Mouse (Mus musculus): ENCODE measurements around the gene Lmbrd1.
"Not testable (repeated sequence)": the region's sequence is repeated elsewhere in the genome, so short reads cannot be mapped to it uniquely, and the experiment has no call there.

Gene Lmbrd1

DNA sequence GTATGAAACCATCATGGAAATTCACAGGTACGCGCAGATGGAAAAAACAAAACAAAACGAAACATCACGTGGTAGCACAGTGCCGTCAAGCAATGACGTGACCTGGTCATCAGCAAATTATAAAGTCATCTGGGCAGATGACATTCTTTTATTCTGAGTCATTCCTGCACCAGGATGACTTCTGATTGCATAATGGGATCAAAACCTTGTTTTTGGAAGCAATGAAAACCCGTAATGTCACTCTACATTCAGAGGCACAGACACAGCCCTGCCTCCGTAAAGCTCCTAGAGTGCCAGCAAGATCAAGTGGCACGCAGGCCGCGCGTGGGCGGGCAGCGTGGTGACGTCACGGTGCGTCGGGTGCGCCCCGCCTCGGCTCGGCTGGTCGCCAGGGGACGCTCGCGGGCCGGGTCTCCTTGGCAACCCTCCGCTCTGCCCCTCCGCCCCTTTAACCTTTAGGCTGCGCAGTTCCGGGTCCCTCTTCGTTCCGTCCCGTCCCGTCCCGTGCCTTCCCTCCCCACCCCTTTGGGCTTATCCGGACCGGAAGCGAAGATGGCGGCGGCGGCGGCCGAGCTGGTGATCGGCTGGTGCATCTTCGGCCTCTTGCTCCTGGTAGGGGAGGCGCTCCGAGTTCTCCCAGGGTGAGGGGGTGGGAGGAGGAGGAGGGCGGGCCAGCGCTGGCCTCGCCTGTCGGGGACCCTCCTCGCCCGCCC, at the start of gene Lmbrd1:
Gene Lmbrd1, plus strand, starts transcription at position 426 of the 713 bp plus-strand sequence.
- peak; percentile 87 to 96 for DNase-seq (ENCODE audit: low spot score in 2 of 2)

DNA sequence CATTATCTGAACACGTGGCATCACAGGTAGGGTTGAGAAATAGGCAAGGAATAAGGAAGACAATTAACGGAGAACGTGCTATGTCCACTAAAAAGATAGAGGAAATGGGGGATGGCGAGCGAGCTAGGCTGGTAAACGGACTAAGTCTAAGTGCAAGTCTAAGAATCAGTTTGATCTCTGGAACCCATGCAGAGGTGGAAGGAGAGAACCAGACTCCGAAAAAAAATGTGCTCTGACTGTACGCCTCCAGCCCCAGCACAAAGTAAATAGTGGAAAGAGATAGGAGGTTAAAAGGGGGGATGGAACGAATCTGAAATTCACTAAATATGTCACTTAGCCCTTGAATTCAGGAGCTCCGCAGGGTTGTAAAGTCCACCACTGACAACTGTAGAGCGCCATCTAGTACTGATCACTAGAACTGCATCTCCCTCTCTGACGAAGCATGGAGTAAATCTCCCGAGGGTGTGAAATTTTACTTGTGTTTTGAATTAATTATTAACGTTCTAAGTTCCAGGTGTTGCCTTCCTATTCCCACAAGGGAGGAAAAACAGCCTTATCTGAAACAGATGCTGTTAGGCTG, 44.8 kb upstream of the Lmbrd1 start:
- DNase-seq (ENCODE audit: low spot score in 2 of 2) = no peak

DNA sequence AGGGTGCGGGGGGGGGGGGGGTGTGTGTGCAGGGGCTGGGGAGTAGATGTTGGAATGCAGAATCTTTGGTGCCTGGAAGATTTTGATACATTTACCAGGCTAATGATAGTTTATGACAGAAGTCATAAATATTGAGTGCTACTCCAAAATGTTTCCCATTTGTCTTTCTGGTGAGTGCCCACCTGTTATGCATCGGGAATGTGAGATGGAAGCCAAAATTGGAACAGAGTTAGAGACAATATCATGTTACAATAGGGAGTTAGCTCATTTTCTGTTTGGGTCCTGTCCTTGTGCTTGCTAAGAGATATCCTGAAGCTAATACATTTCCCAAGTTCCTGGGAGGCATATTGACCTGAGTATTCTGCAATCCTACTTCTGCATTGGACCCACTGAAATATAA, 28.3 kb upstream of the Lmbrd1 start:
- no peak for DNase-seq (ENCODE audit: low spot score in 2 of 2)

DNA sequence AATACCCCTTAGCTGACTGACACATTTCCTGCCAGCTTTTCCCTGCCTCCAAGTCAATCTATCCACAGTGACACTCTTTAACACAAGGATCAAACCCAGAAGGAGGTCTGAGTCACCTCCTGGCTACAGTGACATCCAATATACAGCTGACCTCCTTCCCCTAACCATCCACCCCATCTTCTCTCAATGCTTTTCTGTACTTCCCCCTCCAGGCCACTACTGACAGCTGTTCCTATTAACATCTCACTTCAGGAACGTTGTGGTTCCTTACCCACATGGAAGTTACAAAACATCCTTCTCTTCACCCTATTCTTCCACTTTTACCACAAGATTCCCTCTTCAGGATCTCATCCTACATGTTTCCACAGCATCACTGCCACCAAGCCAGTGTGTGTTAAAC, 18.5 kb upstream of the Lmbrd1 start:
- DNase-seq (ENCODE audit: low spot score in 2 of 2) = no peak

DNA sequence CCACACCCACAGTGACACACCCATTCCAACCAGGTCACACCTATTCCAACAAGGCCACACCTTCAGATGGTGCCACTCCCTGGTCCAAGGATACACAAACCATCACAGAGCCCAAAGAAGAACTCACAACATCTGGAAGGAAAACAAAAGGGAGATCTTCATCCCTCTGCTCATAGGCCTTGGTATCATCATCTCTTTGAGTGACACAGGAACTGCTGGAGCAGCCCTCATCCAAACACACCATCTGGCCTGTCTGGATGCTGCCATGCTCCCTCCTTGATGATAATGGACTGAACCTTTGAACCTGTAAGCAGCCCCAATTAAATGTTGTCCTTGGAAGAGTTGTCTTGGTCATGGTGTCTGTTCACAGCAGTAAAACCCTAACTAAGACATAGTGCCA, 17.8 kb upstream of the Lmbrd1 start:
- not testable (repeated sequence) for DNase-seq (ENCODE audit: low spot score in 2 of 2)

DNA sequence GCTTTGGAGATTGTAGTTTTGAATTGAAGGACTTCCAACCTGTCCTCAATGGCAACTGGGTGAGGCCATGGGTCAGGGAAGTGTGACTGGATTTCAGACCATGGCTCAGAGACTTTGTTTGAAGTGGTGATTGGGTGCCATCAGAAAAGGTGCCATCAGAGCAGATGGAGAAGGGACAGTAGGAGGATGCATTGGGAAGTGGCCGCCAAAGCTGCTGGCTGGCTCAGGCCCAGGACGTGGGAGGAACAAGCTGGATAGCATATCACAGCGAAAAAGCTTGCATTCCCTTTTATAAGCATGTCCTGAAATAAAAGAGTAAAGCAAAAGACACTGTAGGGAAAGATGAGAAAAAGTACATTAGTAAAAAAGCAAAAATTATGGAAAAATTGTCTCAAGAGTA, 16.9 kb upstream of the Lmbrd1 start:
- DNase-seq (ENCODE audit: low spot score in 2 of 2) = no peak

DNA sequence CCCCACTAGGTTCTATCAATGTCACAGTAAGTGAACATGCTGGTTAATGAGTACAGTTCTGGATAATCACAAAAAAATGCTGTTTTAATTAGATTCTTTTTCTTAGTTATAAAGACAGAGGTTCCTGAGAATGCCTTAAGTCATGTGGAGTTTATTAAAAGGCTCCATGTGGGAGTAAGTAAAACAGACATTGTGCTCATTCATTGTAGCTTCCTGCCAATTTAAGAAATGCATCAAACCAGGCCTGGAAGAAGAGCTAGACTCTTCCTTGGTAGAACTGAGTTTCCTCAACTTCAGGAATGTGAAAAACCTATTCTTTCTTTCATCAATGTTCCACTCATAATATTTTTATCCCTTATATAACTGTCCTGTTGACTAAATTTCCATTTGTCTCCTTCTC, 14.3 kb upstream of the Lmbrd1 start:
- no peak for DNase-seq (ENCODE audit: low spot score in 2 of 2)

DNA sequence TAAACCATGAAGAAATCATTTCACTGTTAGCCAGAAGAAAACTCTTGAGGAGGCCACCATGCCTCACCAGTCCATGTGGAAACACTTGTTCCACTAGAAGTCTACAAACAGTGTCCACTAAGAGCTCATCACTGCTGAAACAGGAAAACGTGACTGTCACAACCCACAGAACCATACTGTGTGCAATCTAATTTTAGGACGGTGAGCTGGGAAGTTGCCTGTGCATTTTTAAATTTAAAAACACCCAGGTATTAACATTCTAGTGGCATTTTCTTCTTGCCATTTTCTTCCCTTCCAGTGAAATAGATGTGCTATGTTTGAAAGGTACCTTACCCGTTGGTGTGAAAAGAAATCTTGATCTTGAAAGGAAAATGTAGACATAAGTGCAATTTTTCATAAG, 5.2 kb upstream of the Lmbrd1 start:
- no peak for DNase-seq (ENCODE audit: low spot score in 2 of 2)

DNA sequence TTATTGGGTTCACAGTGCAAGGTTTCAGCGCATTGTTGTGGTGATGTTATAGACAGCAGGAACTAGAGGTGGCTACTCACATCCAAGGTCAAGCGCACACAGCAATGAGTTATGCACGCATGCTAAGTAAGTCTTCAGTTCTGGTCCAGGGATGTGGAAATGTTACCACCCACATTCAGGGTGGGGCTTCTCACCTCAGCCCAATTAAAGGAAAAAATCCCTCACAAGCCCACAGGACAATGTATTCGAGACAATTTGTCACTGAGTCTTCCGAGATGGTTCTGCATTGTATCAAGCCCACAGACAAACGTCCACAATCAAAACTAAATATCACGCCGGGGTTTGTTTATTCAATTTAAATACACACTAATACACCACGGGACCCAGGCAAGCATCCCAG, 724 bp upstream of the Lmbrd1 start:
- no peak for DNase-seq (ENCODE audit: low spot score in 2 of 2)

DNA sequence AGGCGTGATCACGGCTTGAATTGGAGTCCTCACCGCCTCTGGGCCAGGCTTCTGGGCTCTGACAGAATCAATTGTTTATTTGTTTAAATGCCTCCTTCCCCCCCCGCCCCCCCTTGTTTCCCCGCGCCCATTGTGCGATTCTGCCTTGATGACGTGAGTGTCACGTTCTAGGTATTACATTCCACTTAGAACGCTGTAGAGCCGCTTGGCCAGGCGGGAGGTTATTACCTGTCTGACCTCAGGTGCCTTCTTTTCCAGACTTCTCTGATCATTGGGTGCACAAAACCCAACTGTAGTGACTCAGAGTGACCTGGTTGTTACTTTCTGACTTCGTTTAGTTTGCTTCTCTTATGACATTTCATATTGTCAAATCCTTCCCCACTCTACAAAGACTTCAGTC, 641 bp downstream of the Lmbrd1 start:
- DNase-seq (ENCODE audit: low spot score in 2 of 2) = no peak

DNA sequence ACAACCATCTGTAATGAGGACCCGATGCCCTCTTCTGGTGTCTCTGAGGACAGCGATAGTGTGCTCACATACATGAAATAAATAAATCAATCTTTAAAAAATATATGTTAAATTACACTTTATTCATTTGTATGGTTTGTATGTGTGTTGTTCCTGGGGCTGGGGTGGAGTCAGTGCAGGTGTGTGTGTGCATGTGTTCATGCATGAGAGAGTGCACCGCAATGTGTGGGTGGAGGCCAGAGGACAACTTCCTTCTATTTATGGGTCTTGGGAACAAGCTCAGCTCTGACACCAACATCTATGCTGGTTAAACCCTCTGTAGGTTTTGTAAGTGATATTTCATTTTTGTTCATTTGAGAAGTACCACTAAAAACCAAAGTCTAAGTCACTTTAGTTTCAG, 2.6 kb downstream of the Lmbrd1 start:
- peak in 1 of 2 experiments; percentile 60 for DNase-seq (ENCODE audit: low spot score in 2 of 2)

DNA sequence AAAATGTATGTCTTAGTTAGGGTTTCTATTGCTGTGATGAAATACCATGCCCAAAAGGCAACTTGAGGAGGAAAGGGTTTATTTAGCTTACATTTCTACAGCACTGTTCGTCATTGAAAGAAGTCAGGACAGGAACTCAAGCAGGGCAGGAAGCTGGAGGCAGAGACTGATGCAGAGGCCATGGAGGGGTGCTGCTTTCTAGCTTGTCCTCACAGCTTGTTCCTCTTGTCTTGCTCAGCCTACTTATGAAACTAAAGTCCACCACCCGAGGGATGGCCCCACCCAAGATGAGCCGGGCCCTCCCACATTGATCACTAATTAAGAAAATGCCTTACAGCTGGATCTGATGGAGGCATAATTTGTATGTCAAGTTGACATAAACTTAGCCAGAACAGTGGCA, 3.5 kb downstream of the Lmbrd1 start:
- DNase-seq (ENCODE audit: low spot score in 2 of 2) = no peak

DNA sequence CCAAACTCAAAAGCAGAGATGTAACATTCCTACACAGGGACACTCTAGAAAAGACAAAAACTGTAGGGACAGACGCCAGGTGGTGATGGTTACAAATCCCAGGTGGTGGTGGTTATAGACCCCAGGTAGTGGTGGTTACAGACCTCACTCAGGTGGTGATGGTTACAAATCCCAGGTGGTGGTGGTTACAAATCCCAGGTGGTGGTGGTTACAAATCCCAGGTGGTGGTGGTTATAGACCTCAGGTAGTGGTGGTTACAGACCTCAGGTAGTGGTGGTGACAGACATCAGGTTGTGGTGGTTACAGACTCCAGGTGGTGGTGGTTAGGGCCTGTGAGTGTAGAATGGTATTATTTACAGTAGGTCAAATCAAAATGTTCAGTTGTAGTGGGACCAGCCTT, 5.5 kb downstream of the Lmbrd1 start:
- no peak for DNase-seq (ENCODE audit: low spot score in 2 of 2)

DNA sequence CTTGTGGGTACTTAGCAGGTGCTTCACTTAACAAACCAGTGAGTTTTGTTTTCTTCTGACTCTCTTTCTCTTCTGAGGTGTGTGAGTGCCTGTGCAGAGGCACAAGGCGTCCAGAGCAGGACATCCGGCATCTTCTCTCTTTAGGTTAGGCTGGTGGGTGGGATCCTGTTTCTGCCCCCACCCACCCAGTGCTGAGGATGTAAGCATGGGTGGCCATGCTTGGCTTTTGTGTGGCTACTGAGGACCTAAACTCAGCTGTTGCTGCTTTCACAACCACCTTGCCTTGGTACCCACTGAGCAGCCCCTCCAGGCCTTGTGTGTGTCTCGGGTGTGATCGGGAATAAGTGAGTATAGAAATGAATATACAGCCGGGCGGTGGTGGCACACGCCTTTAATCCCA, 7.2 kb downstream of the Lmbrd1 start:
- peak in 1 of 2 experiments; percentile 50 for DNase-seq (ENCODE audit: low spot score in 2 of 2)

DNA sequence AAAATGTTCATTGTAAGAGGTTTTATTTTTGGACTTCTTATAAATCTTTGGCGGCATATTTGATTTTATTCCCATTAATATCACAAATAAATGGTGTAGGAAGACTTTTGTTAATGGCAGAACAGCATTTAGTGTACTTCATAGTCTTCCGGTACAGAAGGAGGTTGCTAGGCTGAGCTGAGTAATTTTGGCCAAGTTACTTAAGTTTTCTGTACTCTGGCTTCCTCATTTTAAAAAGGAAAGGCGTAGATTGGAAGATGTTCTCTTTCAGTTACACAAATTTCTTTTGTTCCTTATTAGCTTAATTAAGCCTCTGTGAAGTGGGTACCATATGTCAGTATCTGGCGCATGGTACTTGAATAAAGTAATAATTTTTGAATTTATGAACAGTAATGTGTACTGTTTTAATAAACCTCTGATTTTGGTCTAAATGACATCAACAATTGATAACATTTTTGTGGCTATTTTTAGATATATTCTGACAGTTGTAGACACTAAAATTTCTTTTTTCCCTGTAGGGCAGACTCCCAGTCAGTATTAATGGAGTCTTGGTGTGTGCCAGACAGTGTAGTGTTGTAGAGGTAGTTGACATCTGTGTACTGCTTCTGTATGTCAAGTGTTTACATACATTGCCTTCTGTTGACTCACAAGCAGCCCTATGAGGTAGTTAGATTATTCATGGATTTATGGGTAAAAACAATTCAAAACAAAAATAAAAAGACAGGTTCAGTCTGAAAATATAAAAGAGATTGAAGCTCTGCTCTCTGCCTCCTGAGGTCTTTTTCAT, 8.0 kb downstream of the Lmbrd1 start:
- no peak for DNase-seq (ENCODE audit: low spot score in 2 of 2)

DNA sequence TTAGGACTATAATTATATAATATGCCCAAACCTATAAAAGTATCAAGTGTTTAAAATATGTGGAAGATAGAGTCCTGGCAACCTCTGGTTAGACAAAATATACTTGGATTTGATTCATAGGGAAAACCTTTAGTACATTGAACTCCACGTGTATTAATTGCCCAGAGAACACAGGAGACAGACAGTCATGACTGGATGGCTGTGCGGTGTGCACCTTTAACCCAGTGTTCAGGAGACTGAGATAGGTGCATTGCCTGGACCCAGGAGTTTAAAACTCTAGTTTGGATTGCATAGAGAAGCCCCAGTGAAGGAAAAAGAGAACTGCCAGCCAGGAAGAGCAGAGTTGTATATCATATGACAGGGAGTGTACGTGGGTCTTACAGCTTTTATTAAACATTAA, 19.2 kb downstream of the Lmbrd1 start:
- no peak for DNase-seq (ENCODE audit: low spot score in 2 of 2)

DNA sequence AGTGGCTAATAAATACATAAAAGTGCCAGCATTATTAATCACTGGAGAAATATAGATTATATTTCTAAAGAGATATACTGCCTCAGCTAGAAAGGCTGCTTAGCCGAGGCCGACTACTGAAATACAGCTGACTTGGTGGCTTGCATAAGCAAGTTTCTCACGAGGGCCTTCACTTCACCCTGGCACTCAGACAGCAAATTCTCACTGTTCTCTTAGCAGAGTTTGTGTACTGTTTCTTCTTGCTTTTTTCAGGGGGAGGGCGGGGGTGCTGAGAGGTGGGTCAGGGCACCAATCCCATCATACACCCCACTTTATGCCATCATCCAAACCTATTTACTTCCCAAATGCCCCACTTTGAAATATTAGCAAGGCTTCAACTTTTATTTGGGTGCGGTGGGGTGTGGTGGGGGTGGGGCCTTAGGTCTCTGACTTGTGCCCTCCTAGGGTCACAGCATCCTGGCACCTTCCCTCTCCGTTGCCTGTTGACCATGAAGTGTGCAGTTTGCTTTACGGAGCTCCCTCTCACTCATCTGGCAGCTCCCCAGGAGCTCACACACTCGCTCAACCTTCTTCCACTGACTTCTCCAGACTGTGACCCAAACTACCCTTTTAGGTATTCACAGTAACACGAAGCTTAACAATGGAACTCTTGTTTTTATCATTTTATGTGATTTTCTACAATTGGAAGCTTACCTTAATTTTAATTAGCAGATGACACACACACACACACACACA, 19.9 kb downstream of the Lmbrd1 start:
- no peak for DNase-seq (ENCODE audit: low spot score in 2 of 2)

DNA sequence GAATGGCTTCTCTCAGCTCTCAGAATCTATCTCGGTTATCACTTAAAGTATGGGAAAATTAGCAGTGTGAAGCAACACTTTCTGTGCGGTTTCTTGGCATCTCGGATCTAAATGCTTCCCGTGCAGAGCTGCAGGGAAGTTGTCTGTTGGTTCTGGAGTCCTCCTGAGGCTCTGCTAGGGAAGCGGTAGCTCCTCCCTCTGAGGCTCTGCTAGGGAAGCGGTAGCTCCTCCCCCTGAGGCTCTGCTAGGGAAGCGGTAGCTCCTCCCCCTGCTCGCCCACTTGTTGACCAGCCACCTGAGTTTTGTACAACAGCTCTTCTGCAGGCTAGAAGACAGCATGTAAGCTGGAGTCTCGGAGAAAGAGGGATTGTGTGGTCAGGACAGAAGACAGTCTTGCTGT, 20.9 kb downstream of the Lmbrd1 start:
- peak in 1 of 2 experiments; percentile 20 for DNase-seq (ENCODE audit: low spot score in 2 of 2)

DNA sequence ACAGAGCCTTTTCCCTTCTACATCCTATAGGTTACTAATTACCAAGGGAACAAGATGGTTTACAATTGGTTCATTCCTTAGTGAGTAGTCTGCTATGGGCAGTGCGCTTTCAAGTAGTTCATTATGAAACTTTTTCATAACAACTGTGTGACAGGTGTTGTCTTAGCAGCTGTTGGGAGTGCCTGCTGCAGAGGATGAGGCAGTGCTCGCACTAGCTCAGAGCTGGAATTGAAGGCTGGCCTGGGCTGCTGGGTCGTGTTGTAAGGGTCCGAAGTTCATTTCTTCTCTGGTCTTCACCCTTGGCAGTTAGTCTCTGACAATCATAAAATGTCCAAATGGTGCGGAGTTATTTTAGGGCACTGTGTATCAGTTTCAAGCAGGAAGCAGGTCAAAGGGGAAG, 21.8 kb downstream of the Lmbrd1 start:
- DNase-seq (ENCODE audit: low spot score in 2 of 2) = no peak

DNA sequence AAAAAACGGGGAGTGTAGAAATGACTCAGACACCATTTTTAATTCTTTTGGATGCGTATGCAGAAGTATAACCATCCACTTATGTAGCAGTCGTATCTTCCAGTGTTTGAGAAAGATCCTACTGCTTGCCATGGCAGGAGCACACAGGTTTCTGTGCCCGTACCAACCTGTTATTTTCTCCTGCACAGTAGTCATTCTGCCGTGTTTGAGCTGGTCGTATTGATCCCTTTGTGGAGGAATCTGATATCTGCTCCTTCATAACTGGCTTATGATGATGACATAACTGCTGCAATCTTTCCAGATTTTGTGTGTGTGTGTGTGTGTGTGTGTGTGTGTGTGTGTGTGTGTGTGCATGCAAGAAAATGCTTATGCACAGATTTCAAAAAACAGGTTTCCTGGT, 25.4 kb downstream of the Lmbrd1 start:
- DNase-seq (ENCODE audit: low spot score in 2 of 2) = no peak

DNA sequence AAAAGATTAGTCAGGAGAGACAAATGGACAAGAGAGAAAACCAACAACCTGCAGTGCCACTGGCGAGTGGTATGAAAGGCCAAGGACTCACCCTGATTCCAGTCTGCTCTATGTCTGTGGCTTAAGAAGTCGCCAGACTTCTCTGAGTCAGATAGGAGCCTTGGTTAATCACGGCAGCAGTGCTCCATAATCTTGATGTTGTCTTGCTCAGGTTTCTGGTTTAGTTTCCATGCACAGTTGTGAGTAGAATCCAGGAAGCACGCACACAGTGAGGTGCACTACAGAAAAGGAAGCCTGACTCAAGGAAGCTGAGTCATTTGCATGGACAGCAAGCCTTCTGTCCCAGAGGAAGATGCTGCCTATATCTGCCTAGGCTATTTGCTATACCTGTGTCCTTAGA, 37.9 kb downstream of the Lmbrd1 start:
- no peak for DNase-seq (ENCODE audit: low spot score in 2 of 2)

DNA sequence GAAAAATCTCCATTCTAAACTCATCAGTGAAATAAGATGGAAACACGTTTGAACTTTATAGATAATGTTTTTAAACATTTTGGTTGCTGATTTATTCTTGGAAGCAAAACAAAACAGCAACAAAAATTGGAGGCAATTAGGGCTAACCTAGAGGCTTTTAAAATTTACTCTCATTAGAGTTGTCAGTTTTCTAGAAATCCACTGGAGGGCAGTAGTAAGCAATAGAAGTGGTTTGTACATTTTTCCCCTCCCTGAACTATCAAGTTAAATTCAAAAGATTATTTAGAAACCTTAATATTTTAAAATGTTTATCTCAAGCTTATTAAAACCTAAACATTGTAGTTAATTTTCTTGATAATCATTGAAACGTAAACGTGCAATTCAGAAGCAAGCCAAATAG, 41.2 kb downstream of the Lmbrd1 start:
- no peak for DNase-seq (ENCODE audit: low spot score in 2 of 2)
